Mouse (Mus musculus) CH12.LX (cell line): ENCODE results near the gene Crybb2.

Experiments
- CTCF ChIP-seq, 2 experiments: IDR thresholded peaks in 1 of 2; conservative IDR thresholded peaks in 1 of 2; 2 replicates each; pipeline ENCODE4 v1.5.1; 2011 to 2012; ENCODE audit warnings: low read depth in 2 of 2, low read length in 2 of 2, improper control_type of control experiment in 1 of 2, inconsistent platforms in 1 of 2, mild to moderate bottlenecking in 1 of 2, moderate library complexity in 1 of 2
- JUND ChIP-seq: conservative IDR thresholded peaks from 2 replicates; pipeline ENCODE4 v1.6.1; 2011; ENCODE audit warnings: low read depth, low read length, improper control_type of control experiment
- SIN3A ChIP-seq: IDR thresholded peaks from 2 replicates; pipeline ENCODE4 v1.6.1; 2012; ENCODE audit warnings: low read length, improper control_type of control experiment, inconsistent platforms
- UBTF ChIP-seq: IDR thresholded peaks from 2 replicates; pipeline ENCODE4 v1.6.1; 2012; ENCODE audit warnings: low read depth, mild to moderate bottlenecking, inconsistent platforms, low read length, improper control_type of control experiment, moderate library complexity

- no peak for TF ChIP-seq SIN3A
- no peak for TF ChIP-seq CTCF (conservative IDR thresholded peaks at IDR 0.05 in 1 of 2, IDR thresholded peaks at IDR 0.05 in 1 of 2; ENCODE audit: low read depth in 2 of 2, low read length in 2 of 2)
- no peak for TF ChIP-seq UBTF
- no peak for TF ChIP-seq JUND
These were observed 25.5 kb upstream of the Crybb2 start for GRCm38 (mm10) chr5:113095456-113095855.
